Mouse (Mus musculus) CD4-positive helper T cell, adult 2 months (primary cell): ENCODE data around the gene Casp7.
A peak's percentile ranks its signal among the peaks of the same experiment; 100 is the strongest.
"Not testable (repeated sequence)": the region's sequence is repeated elsewhere in the genome, so short reads cannot be mapped to it uniquely, and the experiment has no call there.

ENCODE experiments used
- DNase-seq: peaks from one replicate; pipeline ENCODE4 v3.0.0-alpha.2; 2012; ENCODE audit warnings: low read depth, missing footprints, low spot score

The Casp7 gene

GRCm38 (mm10) chr19:56381407-56381806 lies 15.5 kb upstream of the Casp7 start:
- no peak for DNase-seq

- no peak for DNase-seq
Measured at GRCm38 (mm10) chr19:56385546-56385945, 11.4 kb upstream of the Casp7 start.

GRCm38 (mm10) chr19:56386095-56386494 lies 10.8 kb upstream of the Casp7 start:
- no peak for DNase-seq

- no peak for DNase-seq
Measured at GRCm38 (mm10) chr19:56387726-56388302, 9.1 kb upstream of the Casp7 start.

- no peak for DNase-seq
Measured at GRCm38 (mm10) chr19:56389176-56389575, 7.8 kb upstream of the Casp7 start.

- no peak for DNase-seq
Measured at GRCm38 (mm10) chr19:56389879-56390278, 7.0 kb upstream of the Casp7 start, which contains the start of gene Nrap. Gene Nrap, minus strand, starts transcription at chr19:56390037.

GRCm38 (mm10) chr19:56391307-56392046 lies 5.5 kb upstream of the Casp7 start:
- no peak for DNase-seq

- DNase-seq = no peak
Measured at GRCm38 (mm10) chr19:56393311-56393866, 3.5 kb upstream of the Casp7 start.

GRCm38 (mm10) chr19:56395183-56395935 lies 1.6 kb upstream of the Casp7 start:
- DNase-seq = no peak

GRCm38 (mm10) chr19:56396227-56396626 lies 702 bp upstream of the Casp7 start:
- DNase-seq = no peak

- peak; percentile 31 for DNase-seq
Measured at GRCm38 (mm10) chr19:56397663-56398527, 966 bp downstream of the Casp7 start.

- DNase-seq = no peak
Measured at GRCm38 (mm10) chr19:56398528-56398795, 1.5 kb downstream of the Casp7 start.

- DNase-seq = peak; percentile 82
Measured at GRCm38 (mm10) chr19:56400200-56400599, 3.3 kb downstream of the Casp7 start.

GRCm38 (mm10) chr19:56401864-56402263 lies 4.9 kb downstream of the Casp7 start:
- no peak for DNase-seq

GRCm38 (mm10) chr19:56405824-56406223 lies 8.9 kb downstream of the Casp7 start:
- no peak for DNase-seq

GRCm38 (mm10) chr19:56406581-56406980 lies 9.7 kb downstream of the Casp7 start:
- DNase-seq = no peak

GRCm38 (mm10) chr19:56409884-56410283 lies 13.0 kb downstream of the Casp7 start:
- DNase-seq = not testable (repeated sequence)

GRCm38 (mm10) chr19:56418404-56418803 lies 21.5 kb downstream of the Casp7 start:
- DNase-seq = no peak

GRCm38 (mm10) chr19:56419452-56419851 lies 22.5 kb downstream of the Casp7 start:
- DNase-seq = no peak

GRCm38 (mm10) chr19:56420345-56420744 lies 23.4 kb downstream of the Casp7 start:
- no peak for DNase-seq
